11 mouse cellular contexts compared by ENCODE assay signal in genomic region chr4:154466305-154466704, GRCm38 (mm10).
DNase-seq lines count a peak whose midpoint lies in the region; ATAC-seq and TF ChIP-seq lines count a peak whose summit lies in the region.
"Had no signal": no experiment of that assay in that cellular context is flagged by ENCODE, and none has a peak within 500 bp of the region (broad histone marks: within the 10 kb centered on the region; RNA-seq: fewer than 3 reads in every experiment).

No protein-coding gene starts in this region.

- 41% methylated on average over 5 of the region's 5 CpGs for WGBS in forebrain, embryonic 11.5 days
- 48% methylated on average over 5 of the region's 5 CpGs for WGBS in forebrain, embryonic 14.5 days
- 38% methylated on average over 5 of the region's 5 CpGs for WGBS in stomach, postnatal 0 days

- H3K36me3 ChIP-seq in forebrain, embryonic 11.5 days (ENCODE audit: control insufficient read depth, insufficient read depth, low read length): no peaks in the 10 kb centered on the region
- H3K36me3 ChIP-seq in forebrain, embryonic 14.5 days (ENCODE audit: control insufficient read depth, insufficient read depth, low read length): no peaks in the 10 kb centered on the region
- no peaks in the 10 kb centered on the region for H3K36me3 ChIP-seq in stomach, postnatal 0 days (ENCODE audit: control insufficient read depth, insufficient read depth, low read length)
- H3K36me3 ChIP-seq: midbrain, embryonic 12.5 days had no signal

- H3K9ac ChIP-seq in forebrain, embryonic 11.5 days (ENCODE audit: low read length): no peak overlapping the region
- no peak overlapping the region for H3K9ac ChIP-seq in forebrain, embryonic 14.5 days (ENCODE audit: low read length)
- H3K9ac ChIP-seq in stomach, postnatal 0 days (ENCODE audit: low read length): no peak overlapping the region
- H3K9ac ChIP-seq: forebrain, embryonic 13.5 days; midbrain, embryonic 12.5 days had no signal

- peaks cover 20% of the 10 kb centered on the region for H3K27me3 ChIP-seq in forebrain, embryonic 11.5 days (ENCODE audit: control insufficient read depth, insufficient read depth, low read length)
- H3K27me3 ChIP-seq in forebrain, embryonic 14.5 days (replicated peaks; ENCODE audit: control insufficient read depth, insufficient read depth, low read length): 0 out of 2 replicates have a peak, but pooled peaks cover 3% of the 10 kb centered on the region
- no peaks in the 10 kb centered on the region for H3K27me3 ChIP-seq in stomach, postnatal 0 days (ENCODE audit: control insufficient read depth, insufficient read depth, low read length)
- H3K27me3 ChIP-seq: CH12.LX had no signal

- no peak for TF ChIP-seq CTCF in stomach, postnatal 0 days (IDR thresholded peaks at IDR 0.05; ENCODE audit: low read depth)

- peaks cover 9% of the 10 kb centered on the region; the same call in 1 of the 2 replicates for H3K4me1 ChIP-seq in forebrain, embryonic 11.5 days (replicated peaks; ENCODE audit: control insufficient read depth, insufficient read depth, low read length)
- H3K4me1 ChIP-seq in forebrain, embryonic 14.5 days (ENCODE audit: control insufficient read depth, insufficient read depth, low read length): peaks cover 9% of the 10 kb centered on the region
- H3K4me1 ChIP-seq in stomach, postnatal 0 days (replicated peaks; ENCODE audit: control insufficient read depth, insufficient read depth): no peaks in the 10 kb centered on the region

- no peaks in the 10 kb centered on the region for H3K9me3 ChIP-seq in forebrain, embryonic 11.5 days (ENCODE audit: control insufficient read depth, low read length)
- no peaks in the 10 kb centered on the region for H3K9me3 ChIP-seq in forebrain, embryonic 14.5 days (replicated peaks; ENCODE audit: control insufficient read depth, low read length)
- H3K9me3 ChIP-seq in stomach, postnatal 0 days (ENCODE audit: control insufficient read depth, low read length): no peaks in the 10 kb centered on the region
- H3K9me3 ChIP-seq: forebrain, embryonic 13.5 days; midbrain, embryonic 12.5 days had no signal

- no peak overlapping the region for H3K4me3 ChIP-seq in forebrain, embryonic 11.5 days (ENCODE audit: low read depth, low read length)
- no peak overlapping the region for H3K4me3 ChIP-seq in forebrain, embryonic 14.5 days (ENCODE audit: low read depth, low read length)
- no peak overlapping the region for H3K4me3 ChIP-seq in stomach, postnatal 0 days (ENCODE audit: low read depth, low read length)
- H3K4me3 ChIP-seq: forebrain, embryonic 13.5 days; midbrain, embryonic 12.5 days had no signal

- no peak overlapping the region for H3K27ac ChIP-seq in forebrain, embryonic 11.5 days (ENCODE audit: low read depth, low read length)
- H3K27ac ChIP-seq in forebrain, embryonic 14.5 days (ENCODE audit: low read depth, low read length): no peak overlapping the region
- no peak overlapping the region for H3K27ac ChIP-seq in stomach, postnatal 0 days (replicated peaks)
- H3K27ac ChIP-seq: forebrain, embryonic 13.5 days; midbrain, embryonic 12.5 days had no signal

- DNase-seq in forebrain, embryonic 11.5 days (ENCODE audit: low spot score): peak; percentile 75
- no peak for DNase-seq in forebrain, embryonic 14.5 days (ENCODE audit: low spot score)
- peak; percentile 12 for DNase-seq in ovary, postnatal 10 days (ENCODE audit: low spot score)
- DNase-seq in ovary, adult 18-20 months (ENCODE audit: low spot score): no peak
- peak; percentile 61 for DNase-seq in embryo, embryonic 9.5 days (ENCODE audit: extremely low spot score)
- DNase-seq in stomach, postnatal 0 days (ENCODE audit: low spot score): peak; percentile 51
- no peak for DNase-seq in cerebellum, postnatal 10 days
- DNase-seq in left cerebral cortex, postnatal 4 days: no peak

- no peak for TF ChIP-seq EP300 in stomach, postnatal 0 days (optimal IDR thresholded peaks at IDR 0.05)

- no peak for ATAC-seq in forebrain, embryonic 11.5 days (replicated peaks; ENCODE audit: low FRiP score)
- ATAC-seq in forebrain, embryonic 14.5 days: no peak
- no peak for ATAC-seq in stomach, postnatal 0 days (ENCODE audit: low FRiP score, low TSS enrichment)
- ATAC-seq: forebrain, embryonic 13.5 days had no signal

- intact Hi-C loops in left cerebral cortex, postnatal 4 days (cut with DNase I): no loop called here

- no peak overlapping the region for H3K4me2 ChIP-seq in forebrain, embryonic 11.5 days (ENCODE audit: low read depth, low read length, severe bottlenecking)
- no peak overlapping the region for H3K4me2 ChIP-seq in forebrain, embryonic 14.5 days (ENCODE audit: low read length)
- H3K4me2 ChIP-seq in stomach, postnatal 0 days (replicated peaks; ENCODE audit: low read depth): no peak overlapping the region
- H3K4me2 ChIP-seq: forebrain, embryonic 13.5 days; midbrain, embryonic 12.5 days had no signal

Comparison
In these comparisons a context has a peak if more than half of its experiments do, and no peak if none do; other contexts are left out.
1. DNase-seq: peak in forebrain, embryonic 11.5 days (single experiment), ovary, postnatal 10 days (single experiment), embryo, embryonic 9.5 days (single experiment) and stomach, postnatal 0 days (single experiment); none in forebrain, embryonic 14.5 days (single experiment), ovary, adult 18-20 months (single experiment), cerebellum, postnatal 10 days (0 of 2) and left cerebral cortex, postnatal 4 days (single experiment).